Mouse (Mus musculus) liver, postnatal 0 days (tissue): ENCODE data around the gene Map7.

Source experiments
- CTCF ChIP-seq: sonication (generic); IDR thresholded peaks from 2 replicates; pipeline ENCODE4 v1.5.1; 2016; ENCODE audit warnings: antibody characterized with exemption, low read depth
- EP300 ChIP-seq: IDR thresholded peaks from 2 replicates; pipeline ENCODE4 v1.6.1; 2016; ENCODE audit warnings: antibody characterized with exemption, low read depth, mild to moderate bottlenecking

- TF ChIP-seq CTCF = no peak
- no peak for TF ChIP-seq EP300
These were observed 32.9 kb downstream of the Map7 start for GRCm38 (mm10) chr10:20181198-20181597.
